Mouse (Mus musculus): ENCODE measurements around the gene Olfr975.
"Not testable (repeated sequence)": the region's sequence is repeated elsewhere in the genome, so short reads cannot be mapped to it uniquely, and the experiment has no call there.

The Olfr975 gene

DNA sequence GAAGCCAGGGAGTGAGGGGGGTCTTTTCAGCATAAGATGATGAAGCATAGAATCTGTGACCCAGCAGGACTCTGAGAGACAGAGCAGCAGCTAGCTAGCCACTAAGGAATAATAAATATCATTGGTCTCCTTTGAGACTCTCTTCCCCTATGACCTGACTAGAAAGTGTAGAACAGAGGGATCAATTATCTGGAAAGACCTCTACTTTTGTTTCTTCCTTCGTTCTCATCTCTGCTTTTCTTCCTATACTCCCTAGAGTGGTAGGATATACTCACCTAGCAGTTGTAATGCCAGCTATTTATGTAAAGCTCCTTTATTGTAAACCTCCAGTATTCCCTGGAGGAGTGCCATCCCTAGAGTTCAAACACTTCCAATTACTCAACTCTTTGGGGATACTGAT lies at the start of gene Olfr975:
Olfr975 (minus strand) TSS at position 101 of the 400 bp plus-strand sequence.
- no peak for DNase-seq (ENCODE audit: low spot score)

DNA sequence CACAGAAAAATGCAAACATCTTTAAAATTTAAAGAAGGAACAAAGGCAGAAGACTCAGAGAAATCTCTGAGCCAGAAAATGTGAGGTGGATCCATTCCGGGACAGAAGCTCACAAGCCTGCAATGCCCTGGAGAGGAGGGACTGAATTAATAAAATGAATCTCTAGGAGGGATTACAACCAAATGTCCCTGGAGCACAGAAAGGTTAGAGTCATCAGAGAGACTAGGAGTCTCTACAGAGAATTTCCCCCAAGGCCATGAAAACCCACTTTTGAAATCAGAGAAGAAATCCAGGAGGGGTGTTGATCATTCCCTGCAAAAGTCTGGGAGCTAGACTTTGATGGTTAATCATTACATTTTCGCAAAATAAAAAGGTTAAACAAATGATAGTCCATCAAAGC lies 40.0 kb upstream of the Olfr975 start, which contains the start of gene Olfr978:
Olfr978 (plus strand) TSS at position 301 of the 400 bp plus-strand sequence.
- DNase-seq (ENCODE audit: low spot score) = no peak

DNA sequence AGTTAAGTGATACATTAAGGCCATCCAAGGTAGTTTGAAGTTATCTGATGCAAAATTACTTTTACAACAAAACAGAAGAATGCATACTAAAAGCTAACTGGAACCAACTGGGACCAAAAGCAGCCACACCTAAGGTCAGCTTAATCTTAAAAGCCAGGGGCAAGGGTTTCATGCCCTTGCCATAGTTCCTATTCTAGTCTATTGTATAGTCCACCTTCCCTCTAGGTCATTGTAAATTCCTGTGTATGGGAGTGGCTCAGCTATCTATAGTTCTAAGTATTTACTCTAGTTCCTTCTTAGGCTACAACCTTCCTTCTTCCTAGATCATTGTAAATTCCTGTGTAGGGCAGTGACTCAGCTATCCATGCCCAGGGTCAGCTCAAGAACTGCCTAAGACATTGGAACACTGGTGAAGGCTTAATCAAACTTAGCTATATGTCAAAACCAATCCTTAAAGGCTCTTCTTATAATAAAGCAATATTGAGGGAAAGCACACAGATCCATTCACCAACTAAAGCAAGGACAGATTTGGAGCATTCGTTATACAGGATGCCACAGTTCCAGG lies 24.8 kb upstream of the Olfr975 start:
- not testable (repeated sequence) for DNase-seq (ENCODE audit: low spot score)

GRCm38 (mm10) chr9:39961033-39961432 lies 9.2 kb upstream of the Olfr975 start, which contains the start of gene Olfr976:
Gene Olfr976, minus strand, starts transcription at chr9:39961133.
- DNase-seq (ENCODE audit: low spot score) = not testable (repeated sequence)

DNA sequence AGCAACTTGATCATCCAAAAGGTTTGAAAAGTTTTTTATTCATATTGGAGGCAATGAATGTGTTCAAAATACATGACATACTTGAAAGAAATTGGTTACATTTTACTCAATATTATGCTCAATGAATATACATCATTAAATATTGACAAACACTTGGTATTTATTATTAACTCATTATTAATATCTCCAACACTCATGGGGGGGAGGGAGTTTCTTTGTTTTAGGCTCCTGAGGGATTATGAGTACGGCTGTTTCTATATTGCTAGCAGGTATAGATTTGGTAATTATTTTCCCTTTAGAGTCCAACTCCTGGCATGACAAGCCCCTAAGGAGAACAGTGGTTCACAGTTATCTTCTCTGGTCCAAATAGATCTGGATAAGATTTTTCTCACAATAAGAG lies 14.6 kb downstream of the Olfr975 start, which contains the start of gene Olfr974:
Olfr974 (plus strand) TSS at position 301 of the 400 bp plus-strand sequence.
- no peak for DNase-seq (ENCODE audit: low spot score)

GRCm38 (mm10) chr9:39928837-39929236 lies 23.0 kb downstream of the Olfr975 start:
- DNase-seq (ENCODE audit: low spot score) = not testable (repeated sequence)

GRCm38 (mm10) chr9:39927975-39928836 lies 23.6 kb downstream of the Olfr975 start:
- not testable (repeated sequence) for DNase-seq (ENCODE audit: low spot score)

DNA sequence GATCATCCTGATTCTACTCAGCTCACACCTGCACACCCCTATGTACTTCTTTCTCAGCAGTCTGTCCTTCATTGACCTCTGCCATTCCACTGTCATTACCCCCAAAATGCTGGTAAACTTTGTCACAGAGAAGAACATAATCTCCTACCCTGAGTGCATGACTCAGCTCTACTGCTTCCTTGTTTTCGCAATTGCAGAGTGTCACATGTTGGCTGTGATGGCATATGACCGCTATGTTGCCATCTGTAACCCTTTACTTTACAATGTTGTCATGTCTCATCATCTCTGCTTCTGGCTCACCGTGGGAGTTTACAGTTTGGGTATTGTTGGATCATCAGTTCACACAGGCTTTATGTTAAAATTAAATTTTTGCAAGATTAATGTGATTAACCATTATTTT lies 41.9 kb downstream of the Olfr975 start:
- DNase-seq (ENCODE audit: low spot score) = no peak

DNA sequence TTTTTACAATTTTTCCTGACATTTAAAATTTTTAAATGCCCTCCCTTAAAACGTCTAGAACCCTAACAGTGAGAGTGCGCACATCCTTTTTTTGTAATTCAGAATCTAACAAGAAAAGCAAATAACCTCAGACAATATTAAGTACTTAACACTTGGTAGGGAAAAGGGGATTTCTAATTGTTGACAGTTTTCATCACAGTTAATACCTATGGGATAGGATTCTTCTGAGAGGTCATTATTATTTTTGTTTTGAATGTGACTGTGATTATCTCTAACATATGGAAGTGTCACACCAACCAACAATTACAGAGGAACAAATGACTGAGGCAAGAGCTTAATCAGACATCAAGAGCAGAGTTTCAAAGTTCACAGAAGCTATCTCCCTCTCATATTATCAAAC lies 44.8 kb downstream of the Olfr975 start, which contains the start of gene Olfr229:
Olfr229 (plus strand) TSS at position 301 of the 400 bp plus-strand sequence.
- no peak for DNase-seq (ENCODE audit: low spot score)

DNA sequence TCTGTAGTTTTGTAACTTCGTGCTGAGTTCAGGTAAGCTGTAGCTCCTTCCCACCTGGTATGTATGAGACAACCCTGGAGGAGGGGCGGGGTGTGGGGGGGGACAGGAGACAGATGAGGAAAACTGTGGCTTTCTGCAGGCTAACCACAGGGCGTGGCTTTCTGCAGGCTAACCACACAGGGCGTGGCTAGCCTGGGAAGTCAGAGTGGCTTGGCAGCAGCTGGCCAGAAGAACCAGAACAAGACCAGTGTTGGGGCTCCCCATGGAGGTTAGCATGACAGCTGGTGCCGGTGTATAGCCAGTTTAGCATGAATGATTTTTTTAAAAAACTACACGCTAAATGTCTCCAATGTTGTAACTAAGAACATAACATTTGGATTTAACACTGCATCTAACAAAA lies 46.7 kb downstream of the Olfr975 start:
- peak; percentile 0 for DNase-seq (ENCODE audit: low spot score)

Data from c-Kit-positive CD71-positive TER-119-positive erythroid progenitor cells, embryonic 14.5 days (primary cell).